Mouse (Mus musculus): ENCODE data around the gene Ang. TPM values are rescaled to one million over a fixed set of nuclear protein-coding genes. Genes with fewer than 3 reads are reported as not detected.
"Not testable (repeated sequence)": the region's sequence is repeated elsewhere in the genome, so short reads cannot be mapped to it uniquely, and the experiment has no call there.

Gene Ang
- polyA plus RNA-seq, 1 experiment from 2014 or later = 2.2 TPM

DNA sequence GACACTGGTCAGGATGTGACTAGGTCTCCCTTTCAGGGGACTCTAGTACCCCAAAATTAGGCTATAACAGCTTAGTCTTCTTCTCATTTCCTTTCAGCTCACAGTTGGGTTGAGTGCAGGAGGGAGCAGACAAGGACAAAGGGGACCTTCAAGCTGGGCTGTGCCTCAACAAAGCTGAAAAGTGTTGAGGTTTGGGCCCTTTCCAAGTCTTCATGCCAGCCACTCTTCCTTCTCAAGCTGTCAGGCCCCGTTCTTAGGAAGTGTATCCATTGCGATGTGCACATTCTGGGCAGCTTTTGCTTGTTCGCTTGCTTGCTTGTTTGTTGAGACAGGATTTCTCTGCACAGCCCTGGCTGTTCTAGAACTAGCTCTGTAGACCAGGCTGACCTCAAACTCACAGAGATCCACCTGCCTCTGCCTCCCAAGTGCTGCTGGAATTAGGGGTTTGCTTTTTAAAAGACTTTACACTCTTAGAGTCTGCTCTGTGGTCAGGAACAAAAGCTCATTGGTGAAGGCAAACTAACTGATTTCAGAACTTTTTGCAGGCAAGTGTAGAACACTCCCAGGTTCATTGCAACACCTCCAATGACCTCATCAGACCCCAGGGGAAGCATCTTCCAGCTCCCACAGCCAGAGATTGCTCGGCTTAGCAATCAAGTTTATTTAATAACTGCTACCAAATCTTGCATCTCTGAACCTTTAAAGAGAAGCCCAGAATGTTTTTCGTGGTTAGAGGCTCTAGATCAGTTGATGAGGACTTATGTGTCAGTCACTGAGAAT lies 3.3 kb downstream of the Ang start:
- Histone ChIP-seq H3K27me3 (ENCODE audit: control insufficient read depth, insufficient read depth, low read length) (no peaks in the 10 kb centered on the region), H3K4me1 (ENCODE audit: control insufficient read depth, insufficient read depth, low read length) (no peaks in the 10 kb centered on the region), H3K4me3 (ENCODE audit: low read depth, low read length) (no peak overlapping the region), H3K9ac (ENCODE audit: low read length) (no peak overlapping the region), H3K4me2 (ENCODE audit: low read depth) (no peak overlapping the region), H3K27ac (ENCODE audit: low read depth, low read length) (no peak overlapping the region), H3K36me3 (ENCODE audit: control insufficient read depth, insufficient read depth, low read length) (no peaks in the 10 kb centered on the region), H3K9me3 (ENCODE audit: control insufficient read depth, low read length) (no peaks in the 10 kb centered on the region)
- WGBS = 80% methylated on average over 5 of the region's 5 CpGs
- DNase-seq (ENCODE audit: low spot score) = no peak
- ATAC-seq (ENCODE audit: insufficient read depth, low FRiP score, low TSS enrichment) = no peak

DNA sequence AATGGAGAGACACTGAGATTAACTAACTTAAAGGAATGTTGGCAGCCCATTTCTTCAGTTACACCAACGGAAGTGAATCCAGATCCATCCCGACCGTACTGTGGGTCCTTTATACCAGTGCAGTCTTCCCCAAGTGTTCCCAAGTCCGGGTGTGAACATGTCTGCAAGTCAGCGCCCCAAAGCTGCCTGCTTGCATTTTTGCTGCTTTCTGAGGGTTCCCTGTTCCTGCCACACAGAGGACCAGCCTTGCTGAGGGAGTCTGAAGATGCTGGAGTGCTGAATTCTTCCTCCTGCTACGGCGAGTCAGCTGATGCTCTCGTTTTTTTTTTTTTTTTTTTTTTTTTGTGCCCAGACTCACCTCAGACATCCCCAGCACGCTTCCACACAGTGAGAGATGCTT lies 4.0 kb downstream of the Ang start:
- WGBS = 80% methylated on average over 9 of the region's 9 CpGs
- H3K27me3 ChIP-seq (ENCODE audit: control insufficient read depth, insufficient read depth, low read length) = no peaks in the 10 kb centered on the region
- H3K36me3 ChIP-seq (ENCODE audit: control insufficient read depth, insufficient read depth, low read length) = no peaks in the 10 kb centered on the region
- no peak overlapping the region for H3K4me3 ChIP-seq (ENCODE audit: low read depth, low read length)
- DNase-seq (ENCODE audit: low spot score) (no peak), ATAC-seq (ENCODE audit: insufficient read depth, low FRiP score, low TSS enrichment) (no peak)
- no peak overlapping the region for H3K4me2 ChIP-seq (ENCODE audit: low read depth)
- no peaks in the 10 kb centered on the region for H3K9me3 ChIP-seq (ENCODE audit: control insufficient read depth, low read length)
- H3K27ac ChIP-seq (ENCODE audit: low read depth, low read length) = no peak overlapping the region
- no peak overlapping the region for H3K9ac ChIP-seq (ENCODE audit: low read length)
- no peaks in the 10 kb centered on the region for H3K4me1 ChIP-seq (ENCODE audit: control insufficient read depth, insufficient read depth, low read length)

DNA sequence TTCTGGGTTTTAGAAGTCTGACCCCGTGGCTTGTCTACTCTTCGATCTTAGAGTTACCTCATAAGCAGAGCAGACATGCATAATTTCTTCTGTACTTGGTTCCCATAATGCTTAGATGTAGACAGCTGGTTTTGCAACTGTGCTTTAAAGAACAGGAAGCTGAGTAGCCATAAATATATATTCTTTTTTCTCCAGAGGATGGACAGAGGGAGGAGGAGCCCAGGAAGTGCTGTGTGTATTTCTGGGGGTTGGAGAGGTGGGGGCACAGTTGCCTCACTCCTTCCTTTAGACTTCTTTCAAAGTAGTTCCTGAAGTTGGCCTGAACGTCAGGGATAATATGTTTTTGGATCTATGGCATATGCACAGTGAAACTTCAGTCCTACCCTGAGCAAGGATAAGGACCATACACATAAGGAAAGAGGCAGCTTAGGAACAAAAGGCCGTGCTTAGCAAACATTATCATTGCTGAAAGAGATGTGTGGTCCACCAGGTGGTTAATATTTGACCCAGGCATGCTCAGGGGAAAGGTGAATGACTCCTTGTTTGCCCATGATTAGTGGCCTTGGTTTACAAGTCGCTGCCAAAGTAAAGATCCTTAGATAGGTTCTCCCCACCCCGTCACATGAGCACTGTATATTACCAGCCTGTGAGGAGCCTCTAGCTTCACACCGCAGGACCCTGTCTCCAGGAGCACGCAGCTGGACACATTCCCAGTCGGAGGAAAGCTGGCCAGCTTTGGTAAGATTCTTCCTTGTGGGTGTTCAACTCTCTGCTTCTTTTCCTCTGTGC lies 5.0 kb downstream of the Ang start:
- 72% methylated on average over 9 of the region's 9 CpGs for WGBS
- no peak overlapping the region for H3K9ac ChIP-seq (ENCODE audit: low read length)
- H3K27me3 ChIP-seq (ENCODE audit: control insufficient read depth, insufficient read depth, low read length) = no peaks in the 10 kb centered on the region
- ATAC-seq (ENCODE audit: insufficient read depth, low FRiP score, low TSS enrichment) (no peak), DNase-seq (ENCODE audit: low spot score) (no peak)
- no peak overlapping the region for H3K4me3 ChIP-seq (ENCODE audit: low read depth, low read length)
- H3K4me1 ChIP-seq (ENCODE audit: control insufficient read depth, insufficient read depth, low read length) = no peaks in the 10 kb centered on the region
- H3K9me3 ChIP-seq (ENCODE audit: control insufficient read depth, low read length) = no peaks in the 10 kb centered on the region
- no peak overlapping the region for H3K4me2 ChIP-seq (ENCODE audit: low read depth)
- no peak overlapping the region for H3K27ac ChIP-seq (ENCODE audit: low read depth, low read length)
- no peaks in the 10 kb centered on the region for H3K36me3 ChIP-seq (ENCODE audit: control insufficient read depth, insufficient read depth, low read length)

DNA sequence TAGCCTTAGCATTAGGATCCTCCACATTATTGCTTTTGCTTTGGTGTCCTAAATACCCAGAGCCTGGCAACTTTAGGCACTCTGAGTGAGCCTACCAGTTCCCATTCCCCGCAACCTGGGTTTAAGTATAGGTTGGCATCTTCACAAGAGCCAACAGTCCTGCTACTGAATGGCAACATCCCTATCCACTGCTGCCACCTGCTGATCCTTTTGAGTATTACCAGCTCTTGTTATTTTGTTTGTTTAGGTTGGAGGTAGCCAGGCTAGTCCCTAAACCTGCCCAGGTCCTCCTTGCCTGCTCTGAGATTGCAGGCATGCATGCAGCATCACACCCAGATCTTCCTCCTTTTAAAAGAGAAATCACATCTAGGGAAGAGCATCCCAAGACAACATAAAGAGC lies 7.3 kb downstream of the Ang start:
- not testable (repeated sequence) for H3K9me3 ChIP-seq (ENCODE audit: control insufficient read depth, low read length); H3K4me1 ChIP-seq (ENCODE audit: control insufficient read depth, insufficient read depth, low read length); H3K27me3 ChIP-seq (ENCODE audit: control insufficient read depth, insufficient read depth, low read length); H3K4me2 ChIP-seq (ENCODE audit: low read depth); H3K36me3 ChIP-seq (ENCODE audit: control insufficient read depth, insufficient read depth, low read length); H3K4me3 ChIP-seq (ENCODE audit: low read depth, low read length); ATAC-seq (ENCODE audit: insufficient read depth, low FRiP score, low TSS enrichment); H3K27ac ChIP-seq (ENCODE audit: low read depth, low read length); H3K9ac ChIP-seq (ENCODE audit: low read length)
- 59% methylated on average over 1 of the region's 1 CpGs for WGBS
- peak; percentile 31 for DNase-seq (ENCODE audit: low spot score)

DNA sequence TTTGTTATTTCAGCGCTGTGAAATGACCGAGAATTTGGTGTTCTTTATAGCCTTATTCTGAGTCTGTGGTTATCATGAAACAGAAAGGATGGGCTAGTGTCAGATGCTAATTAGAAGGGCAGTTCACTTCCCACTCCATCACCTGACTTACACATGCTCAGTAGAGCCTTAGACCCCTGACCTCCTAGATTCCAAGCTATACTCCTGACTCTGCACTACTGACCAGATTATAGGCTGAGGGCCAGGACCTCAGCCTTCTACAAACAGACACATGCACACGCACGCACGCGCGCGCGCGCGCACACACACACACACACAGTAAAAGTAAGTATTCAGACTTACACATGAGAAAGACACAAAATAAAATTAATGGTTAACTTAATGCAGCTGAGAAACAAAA lies 8.0 kb downstream of the Ang start:
- Histone ChIP-seq H3K27ac (ENCODE audit: low read depth, low read length) (no peak overlapping the region), H3K9ac (ENCODE audit: low read length) (no peak overlapping the region), H3K36me3 (ENCODE audit: control insufficient read depth, insufficient read depth, low read length) (no peaks in the 10 kb centered on the region), H3K4me2 (ENCODE audit: low read depth) (no peak overlapping the region), H3K4me3 (ENCODE audit: low read depth, low read length) (no peak overlapping the region), H3K27me3 (ENCODE audit: control insufficient read depth, insufficient read depth, low read length) (no peaks in the 10 kb centered on the region), H3K4me1 (ENCODE audit: control insufficient read depth, insufficient read depth, low read length) (no peaks in the 10 kb centered on the region), H3K9me3 (ENCODE audit: control insufficient read depth, low read length) (no peaks in the 10 kb centered on the region)
- no peak for ATAC-seq (ENCODE audit: insufficient read depth, low FRiP score, low TSS enrichment)
- DNase-seq (ENCODE audit: low spot score) = no peak
- WGBS = 93% methylated on average over 11 of the region's 11 CpGs

DNA sequence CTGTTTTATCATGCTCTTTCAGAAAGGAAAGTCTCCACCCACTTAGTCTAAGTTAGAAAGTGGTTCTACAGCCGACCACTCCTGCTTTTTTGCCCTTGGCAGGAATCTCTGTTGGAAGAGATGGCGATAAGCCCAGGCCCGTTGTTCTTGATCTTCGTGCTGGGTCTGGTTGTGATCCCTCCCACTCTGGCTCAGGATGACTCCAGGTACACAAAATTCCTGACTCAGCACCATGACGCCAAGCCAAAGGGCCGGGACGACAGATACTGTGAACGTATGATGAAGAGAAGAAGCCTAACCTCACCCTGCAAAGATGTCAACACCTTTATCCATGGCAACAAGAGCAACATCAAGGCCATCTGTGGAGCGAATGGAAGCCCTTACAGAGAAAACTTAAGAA lies 10.3 kb downstream of the Ang start:
- Histone ChIP-seq H3K27me3 (ENCODE audit: control insufficient read depth, insufficient read depth, low read length) (no peaks in the 10 kb centered on the region), H3K4me2 (ENCODE audit: low read depth) (no peak overlapping the region), H3K9me3 (ENCODE audit: control insufficient read depth, low read length) (no peaks in the 10 kb centered on the region), H3K36me3 (ENCODE audit: control insufficient read depth, insufficient read depth, low read length) (no peaks in the 10 kb centered on the region), H3K4me3 (ENCODE audit: low read depth, low read length) (no peak overlapping the region), H3K4me1 (ENCODE audit: control insufficient read depth, insufficient read depth, low read length) (no peaks in the 10 kb centered on the region), H3K27ac (ENCODE audit: low read depth, low read length) (no peak overlapping the region), H3K9ac (ENCODE audit: low read length) (no peak overlapping the region)
- WGBS = 85% methylated on average over 9 of the region's 9 CpGs
- DNase-seq (ENCODE audit: low spot score) = no peak
- ATAC-seq (ENCODE audit: insufficient read depth, low FRiP score, low TSS enrichment) = no peak

DNA sequence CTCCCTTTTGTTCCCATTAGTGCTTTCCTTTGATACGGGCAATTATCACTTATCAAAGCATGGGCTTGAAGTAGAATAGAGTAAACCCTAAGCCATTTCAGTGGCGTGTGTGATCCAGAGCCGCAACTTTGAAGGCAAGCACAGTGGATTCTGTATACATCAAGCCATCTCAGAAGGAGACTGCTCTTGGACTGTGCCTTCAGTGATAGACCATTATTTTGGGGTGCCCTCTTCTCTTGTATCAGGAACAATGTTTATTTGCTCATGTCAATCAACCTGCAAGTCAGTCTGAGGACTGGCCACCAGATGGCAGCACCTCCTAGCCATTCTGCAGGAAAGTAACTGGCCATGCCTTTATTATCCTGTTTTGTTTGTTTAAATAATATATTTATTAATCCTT lies 12.3 kb downstream of the Ang start:
- Histone ChIP-seq H3K27ac (ENCODE audit: low read depth, low read length) (no peak overlapping the region), H3K4me2 (ENCODE audit: low read depth) (no peak overlapping the region), H3K36me3 (ENCODE audit: control insufficient read depth, insufficient read depth, low read length) (no peaks in the 10 kb centered on the region), H3K27me3 (ENCODE audit: control insufficient read depth, insufficient read depth, low read length) (no peaks in the 10 kb centered on the region), H3K4me1 (ENCODE audit: control insufficient read depth, insufficient read depth, low read length) (no peaks in the 10 kb centered on the region), H3K9me3 (ENCODE audit: control insufficient read depth, low read length) (no peaks in the 10 kb centered on the region), H3K4me3 (ENCODE audit: low read depth, low read length) (no peak overlapping the region), H3K9ac (ENCODE audit: low read length) (no peak overlapping the region)
- ATAC-seq (ENCODE audit: insufficient read depth, low FRiP score, low TSS enrichment) (0 out of 2 replicates have a peak, but pooled peaks have one; percentile 16), DNase-seq (ENCODE audit: low spot score) (peak; percentile 63)
- WGBS = 65% methylated on average over 3 of the region's 3 CpGs

DNA sequence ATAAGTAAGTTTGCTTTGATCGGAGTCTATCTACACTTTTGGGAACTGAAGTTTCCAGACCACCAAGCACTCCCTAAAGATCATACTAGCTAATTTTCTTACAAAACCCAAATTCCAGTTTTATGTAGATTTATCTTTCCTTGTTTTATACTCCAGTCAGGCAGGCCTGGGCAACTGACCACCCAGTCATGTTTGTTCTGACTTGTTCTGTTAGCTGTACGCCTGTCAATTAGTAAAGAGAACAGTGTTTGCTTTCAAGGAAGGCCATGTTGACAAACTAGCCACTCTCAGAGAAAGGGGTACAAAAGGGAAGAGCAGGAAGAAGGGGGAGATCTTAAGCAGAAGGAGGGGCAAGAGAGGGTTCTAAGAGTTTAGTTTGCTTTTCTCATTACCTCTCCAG lies 13.4 kb downstream of the Ang start:
- 85% methylated on average over 2 of the region's 2 CpGs for WGBS
- no peak overlapping the region for H3K27ac ChIP-seq (ENCODE audit: low read depth, low read length)

DNA sequence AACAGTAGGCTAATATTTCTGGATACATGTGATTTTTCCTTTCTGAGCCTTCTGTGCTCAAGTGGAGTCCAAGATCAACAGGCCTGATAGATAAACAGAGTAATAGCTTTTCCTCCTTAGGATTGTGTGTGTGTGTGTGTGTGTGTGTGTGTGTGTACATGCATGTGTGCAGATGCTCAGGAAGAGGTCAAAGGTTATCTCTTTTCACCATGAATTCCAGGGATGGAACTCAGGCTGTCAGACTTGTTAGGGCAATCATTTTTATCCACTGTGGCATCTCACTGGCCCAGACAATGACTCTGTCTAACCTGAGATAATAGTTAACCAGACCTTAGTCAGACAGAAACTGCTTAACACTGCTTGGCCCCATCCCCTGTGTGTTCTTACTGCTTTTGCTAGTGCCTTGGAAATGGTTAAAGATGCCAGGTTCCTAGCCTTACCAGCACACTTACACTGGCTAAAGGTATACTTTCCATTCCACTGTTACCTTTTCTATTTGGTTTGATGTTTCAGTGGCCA lies 15.6 kb downstream of the Ang start:
- no peaks in the 10 kb centered on the region for H3K4me1 ChIP-seq (ENCODE audit: control insufficient read depth, insufficient read depth, low read length)
- no peaks in the 10 kb centered on the region for H3K27me3 ChIP-seq (ENCODE audit: control insufficient read depth, insufficient read depth, low read length)
- no peaks in the 10 kb centered on the region for H3K36me3 ChIP-seq (ENCODE audit: control insufficient read depth, insufficient read depth, low read length)
- H3K9ac ChIP-seq (ENCODE audit: low read length) = no peak overlapping the region
- H3K9me3 ChIP-seq (ENCODE audit: control insufficient read depth, low read length) = peaks cover 3% of the 10 kb centered on the region; the same call in 1 of the 2 replicates
- H3K4me2 ChIP-seq (ENCODE audit: low read depth) = no peak overlapping the region
- no peak for DNase-seq (ENCODE audit: low spot score)
- no peak overlapping the region for H3K27ac ChIP-seq (ENCODE audit: low read depth, low read length)
- H3K4me3 ChIP-seq (ENCODE audit: low read depth, low read length) = no peak overlapping the region
- ATAC-seq (ENCODE audit: insufficient read depth, low FRiP score, low TSS enrichment) = no peak

More for the DNA sequence above, 13.4 kb downstream of the Ang start:
- H3K9me3 ChIP-seq (ENCODE audit: control insufficient read depth, low read length) = no peaks in the 10 kb centered on the region
- ATAC-seq (ENCODE audit: insufficient read depth, low FRiP score, low TSS enrichment) (no peak), DNase-seq (ENCODE audit: low spot score) (no peak)
- H3K4me3 ChIP-seq (ENCODE audit: low read depth, low read length) = no peak overlapping the region
- H3K36me3 ChIP-seq (ENCODE audit: control insufficient read depth, insufficient read depth, low read length) = no peaks in the 10 kb centered on the region
- no peak overlapping the region for H3K9ac ChIP-seq (ENCODE audit: low read length)
- no peaks in the 10 kb centered on the region for H3K4me1 ChIP-seq (ENCODE audit: control insufficient read depth, insufficient read depth, low read length)
- H3K27me3 ChIP-seq (ENCODE audit: control insufficient read depth, insufficient read depth, low read length) = no peaks in the 10 kb centered on the region
- no peak overlapping the region for H3K4me2 ChIP-seq (ENCODE audit: low read depth)

All from neural tube, embryonic 11.5 days (tissue).